12 mouse cellular contexts compared by ENCODE assay signal in the genomic region with DNA sequence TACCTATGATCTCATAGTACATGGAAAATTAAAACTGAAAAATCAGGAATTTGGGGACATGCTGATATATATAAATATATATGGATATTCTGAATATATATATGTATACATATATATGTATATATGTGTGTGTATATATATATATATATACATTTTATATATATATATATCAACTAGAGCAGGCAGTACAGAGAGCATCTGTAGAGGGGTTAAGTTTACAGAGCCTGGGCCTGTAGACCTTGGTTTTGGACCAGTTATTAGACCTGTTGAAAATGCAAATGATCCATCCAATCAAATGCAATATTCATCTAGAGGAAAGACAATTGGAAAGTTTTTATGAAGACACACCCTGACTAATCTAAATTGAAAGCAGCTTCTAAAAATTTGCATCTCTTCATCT.
"Had no signal": no experiment of that assay in that cellular context is flagged by ENCODE, and none has a peak within 500 bp of the region (broad histone marks: within the 10 kb centered on the region; RNA-seq: fewer than 3 reads in every experiment).

No protein-coding gene starts in this region.

- ATAC-seq: liver, embryonic 12.5 days had no signal

- DNase-seq: layer of hippocampus, postnatal 36 days; lung, postnatal 14 days; right cerebral cortex, postnatal 14 days; thymus, adult 2 months; thymus, postnatal 25 days had no signal

- H3K27ac ChIP-seq: kidney, embryonic 15.5 days; limb, embryonic 15.5 days; liver, embryonic 12.5 days; lung, embryonic 15.5 days; macrophage; stomach, embryonic 15.5 days had no signal

- H3K4me2 ChIP-seq: kidney, embryonic 15.5 days; limb, embryonic 15.5 days; liver, embryonic 12.5 days; lung, embryonic 15.5 days; stomach, embryonic 15.5 days had no signal

- H3K9ac ChIP-seq: kidney, embryonic 15.5 days; limb, embryonic 15.5 days; liver, embryonic 12.5 days; lung, embryonic 15.5 days; stomach, embryonic 15.5 days had no signal

- H3K4me1 ChIP-seq: kidney, embryonic 15.5 days; limb, embryonic 15.5 days; lung, embryonic 15.5 days; megakaryocyte, embryonic 14.5 days; stomach, embryonic 15.5 days had no signal

- H3K9me3 ChIP-seq: kidney, embryonic 15.5 days; limb, embryonic 15.5 days; liver, embryonic 12.5 days; lung, embryonic 15.5 days; megakaryocyte, embryonic 14.5 days; stomach, embryonic 15.5 days had no signal

- H3K4me3 ChIP-seq: kidney, embryonic 15.5 days; limb, embryonic 15.5 days; liver, embryonic 12.5 days; lung, embryonic 15.5 days; megakaryocyte, embryonic 14.5 days; stomach, embryonic 15.5 days had no signal

- H3K27me3 ChIP-seq: kidney, embryonic 15.5 days; limb, embryonic 15.5 days; liver, embryonic 12.5 days; lung, embryonic 15.5 days; megakaryocyte, embryonic 14.5 days; stomach, embryonic 15.5 days had no signal
